Mouse (Mus musculus): Measurements from ENCODE around the gene Eif2s1. TPM values are rescaled to one million over a fixed set of nuclear protein-coding genes. Genes with fewer than 3 reads are reported as not detected.
"Not testable (repeated sequence)": the region's sequence is repeated elsewhere in the genome, so short reads cannot be mapped to it uniquely, and the experiment has no call there.

The Eif2s1 gene
- polyA plus RNA-seq, 1 experiment: 50.3 TPM

DNA sequence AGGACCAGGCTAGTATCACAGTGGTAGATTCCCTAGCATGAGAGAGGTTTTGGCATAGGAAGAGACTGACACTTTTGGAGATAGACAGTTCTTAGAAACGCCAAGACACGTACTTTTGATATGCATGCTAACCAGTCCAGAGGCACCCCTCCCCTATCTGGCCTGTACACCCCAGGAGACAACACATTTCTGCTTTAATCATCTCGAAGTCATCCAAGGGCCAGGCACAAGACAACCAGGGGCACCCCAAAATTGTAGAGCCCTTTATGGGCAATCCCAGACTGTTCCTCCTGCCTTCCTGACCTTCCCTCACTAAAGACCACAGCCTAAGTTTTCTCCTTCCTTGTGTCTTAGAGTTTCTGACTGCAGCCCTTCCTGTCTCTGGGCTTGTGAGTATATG, 53.9 kb downstream of the Eif2s1 start:
- no peak for DNase-seq (ENCODE audit: low spot score)

DNA sequence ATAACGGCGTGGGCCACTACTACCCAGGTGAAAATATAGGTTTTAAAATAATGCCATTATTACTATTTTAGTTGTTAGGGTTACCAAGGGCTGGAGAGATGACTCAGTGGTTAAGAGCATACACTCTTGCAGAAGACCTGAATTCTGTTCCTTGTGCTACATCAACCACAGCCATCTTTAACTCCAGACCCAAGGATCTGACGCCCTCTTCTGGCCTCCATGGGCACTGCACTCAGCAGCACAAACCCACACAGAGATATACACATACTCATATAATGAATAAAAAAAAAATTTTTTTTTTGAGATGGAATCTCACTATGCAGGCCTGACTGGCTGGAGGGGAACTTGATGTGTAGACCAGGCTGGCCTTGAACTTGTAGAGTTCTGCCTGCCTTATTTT, 54.7 kb downstream of the Eif2s1 start:
- DNase-seq (ENCODE audit: low spot score): no peak

GRCm38 (mm10) chr12:78918227-78919078, 56.8 kb downstream of the Eif2s1 start:
- DNase-seq (ENCODE audit: low spot score): no peak

- DNase-seq (ENCODE audit: low spot score): peak; percentile 36
These were observed 57.6 kb downstream of the Eif2s1 start for GRCm38 (mm10) chr12:78919079-78919712.

DNA sequence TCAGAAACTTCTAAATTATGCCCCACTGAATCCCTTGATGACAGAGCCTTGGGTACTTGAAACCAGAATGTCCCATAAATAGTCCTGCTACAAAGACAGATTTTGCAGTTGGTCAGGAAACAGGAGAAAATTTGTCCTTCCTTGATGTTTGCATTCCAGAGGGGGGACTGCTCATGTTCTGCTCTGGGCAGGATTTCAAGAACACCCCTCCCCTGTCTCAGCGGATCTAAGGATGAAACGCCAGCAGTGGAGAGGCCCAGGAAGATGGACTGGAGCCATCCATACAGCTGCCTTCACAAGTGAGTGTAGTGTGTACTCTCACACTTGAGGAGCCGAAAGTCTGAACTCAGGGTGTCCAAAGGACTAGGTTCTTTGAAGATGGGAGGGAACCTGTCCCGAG, 59.8 kb downstream of the Eif2s1 start:
- no peak for DNase-seq (ENCODE audit: low spot score)

DNA sequence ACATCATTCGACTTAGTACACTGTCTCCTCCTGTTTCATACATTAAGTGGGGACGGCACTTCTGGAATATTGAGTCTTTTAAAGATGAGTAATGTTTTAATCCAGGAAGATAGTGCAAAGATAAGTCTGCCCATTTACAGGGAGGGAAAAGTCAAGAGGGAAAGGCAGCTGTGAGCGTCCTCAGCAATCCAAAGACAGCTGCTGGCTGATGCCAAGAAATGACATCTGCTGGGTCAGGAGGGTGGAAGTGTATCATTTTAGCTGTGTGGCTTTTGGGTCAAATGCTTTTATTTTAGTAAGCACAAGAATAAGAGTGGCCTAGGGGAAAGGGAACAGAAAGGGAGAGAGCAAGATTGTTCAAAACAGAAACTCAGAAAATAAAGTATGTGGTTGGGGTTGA, 60.4 kb downstream of the Eif2s1 start:
- DNase-seq (ENCODE audit: low spot score): no peak

DNA sequence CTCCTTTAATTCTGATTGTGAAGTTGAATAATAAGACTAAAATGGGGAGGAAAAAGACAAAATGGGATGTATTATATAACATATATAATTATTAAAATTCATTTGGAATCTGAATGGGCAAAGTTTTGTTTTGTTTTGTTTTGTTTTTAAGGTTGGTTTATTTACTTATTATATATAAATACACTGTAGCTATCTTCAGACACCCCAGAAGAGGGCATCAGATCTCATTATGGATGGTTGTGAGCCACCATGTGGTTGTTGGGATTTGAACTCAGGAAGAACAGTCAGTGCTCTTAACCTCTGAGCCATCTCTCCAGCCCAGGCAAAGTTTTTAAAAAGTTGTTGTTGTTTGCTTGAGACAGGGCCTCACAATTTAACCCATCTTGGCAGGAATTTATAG, 61.4 kb downstream of the Eif2s1 start:
- not testable (repeated sequence) for DNase-seq (ENCODE audit: low spot score)

- no peak for DNase-seq (ENCODE audit: low spot score)
These were observed 62.0 kb downstream of the Eif2s1 start for GRCm38 (mm10) chr12:78923539-78924189.

DNA sequence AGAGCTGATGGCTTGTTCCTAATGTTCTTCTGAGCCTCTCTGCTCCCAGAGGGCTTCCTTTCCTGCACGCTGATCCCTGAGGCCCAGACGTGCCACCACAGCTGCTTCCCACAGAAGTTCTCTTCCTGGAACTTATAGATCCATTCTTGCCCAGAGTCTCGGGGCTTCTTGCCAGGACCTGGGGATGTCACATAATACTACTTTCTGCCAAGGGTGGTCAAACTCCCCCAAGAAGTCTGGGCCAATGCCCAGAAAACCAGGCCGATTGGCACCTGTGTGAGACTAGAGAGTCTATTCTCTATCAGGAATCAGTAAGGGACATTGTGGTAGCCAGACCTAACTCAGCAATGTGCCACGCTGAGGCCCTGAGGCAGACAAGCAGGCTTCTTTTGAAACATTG, 65.7 kb downstream of the Eif2s1 start:
- no peak for DNase-seq (ENCODE audit: low spot score)

- DNase-seq (ENCODE audit: low spot score): no peak
These were observed 68.3 kb downstream of the Eif2s1 start for GRCm38 (mm10) chr12:78929900-78930299.

DNA sequence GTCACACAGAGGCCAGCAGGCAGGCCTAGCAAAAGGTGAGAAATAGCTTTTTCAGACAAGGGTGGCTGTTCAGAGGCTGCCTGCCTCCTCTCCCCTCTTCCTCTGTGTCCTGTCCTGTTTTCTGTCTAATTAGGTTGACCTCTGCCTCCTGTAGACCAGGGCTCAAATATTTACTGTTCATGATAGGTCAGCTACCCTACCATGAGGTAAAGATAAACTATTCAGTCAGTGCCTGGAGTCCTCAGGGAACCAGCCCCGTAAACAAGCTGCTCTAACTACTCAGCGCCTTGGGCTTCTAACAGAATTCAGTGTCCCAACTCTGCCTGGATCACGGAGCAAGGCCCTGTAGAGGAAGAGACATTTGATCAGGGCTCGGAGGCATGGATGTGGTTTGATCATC, 74.9 kb downstream of the Eif2s1 start:
- no peak for DNase-seq (ENCODE audit: low spot score)

Other genes with a start within 250 kb of the Eif2s1 start
- gene Fam71d, start 170.3 kb upstream of the Eif2s1 start, polyA plus RNA-seq (2012; rRNA removed): 0.07 and 0.24 TPM in 2 replicates
- gene Mpp5, start 112.9 kb upstream of the Eif2s1 start, polyA plus RNA-seq (2012; rRNA removed): 9.9 and 10.9 TPM in 2 replicates
- 60.7 and 62.8 TPM in 2 replicates for gene Atp6v1d, start 181 bp upstream of the Eif2s1 start, polyA plus RNA-seq (2012; rRNA removed)
- gene Plek2, start 45.1 kb downstream of the Eif2s1 start, polyA plus RNA-seq (2012; rRNA removed): 11.7 and 12.1 TPM in 2 replicates
- gene Tmem229b, start 145.8 kb downstream of the Eif2s1 start, polyA plus RNA-seq (2012; rRNA removed): 8.0 and 9.4 TPM in 2 replicates
- gene Plekhh1, start 167.3 kb downstream of the Eif2s1 start, polyA plus RNA-seq (2012; rRNA removed): 20.9 and 22.1 TPM in 2 replicates
- 36.5 and 47.7 TPM in 2 replicates for gene Pigh, start 227.8 kb downstream of the Eif2s1 start, polyA plus RNA-seq (2012; rRNA removed)